Comparison of ENCODE assay signal across 18 mouse cellular contexts in genomic region chr11:28961381-28961780, GRCm38 (mm10).
"Had no signal": no experiment of that assay in that cellular context is flagged by ENCODE, and none has a peak within 500 bp of the region (broad histone marks: within the 10 kb centered on the region; RNA-seq: fewer than 3 reads in every experiment).

No protein-coding gene starts in this region.

- H3K27me3 ChIP-seq: lung, embryonic 15.5 days; megakaryocyte, embryonic 14.5 days; midbrain, embryonic 13.5 days; midbrain, embryonic 15.5 days; neural tube, embryonic 12.5 days; stomach, embryonic 15.5 days had no signal

- H3K36me3 ChIP-seq: lung, embryonic 15.5 days; midbrain, embryonic 13.5 days; midbrain, embryonic 15.5 days; neural tube, embryonic 12.5 days; stomach, embryonic 15.5 days had no signal

- H3K27ac ChIP-seq: lung, embryonic 15.5 days; macrophage; midbrain, embryonic 13.5 days; midbrain, embryonic 15.5 days; neural tube, embryonic 12.5 days; stomach, embryonic 15.5 days; stomach, postnatal 0 days had no signal

- ATAC-seq: liver, postnatal 0 days; lung, postnatal 0 days; midbrain, embryonic 13.5 days; midbrain, embryonic 15.5 days had no signal

- DNase-seq: liver, postnatal 0 days; lung, adult 2 months; lung, postnatal 14 days; lung, postnatal 36 days; right cerebral cortex, postnatal 14 days; thymus, adult 2 months; thymus, postnatal 25 days; thymus, postnatal 4 days had no signal

- H3K9ac ChIP-seq: liver, postnatal 0 days; lung, embryonic 15.5 days; midbrain, embryonic 13.5 days; midbrain, embryonic 15.5 days; neural tube, embryonic 12.5 days; stomach, embryonic 15.5 days had no signal

- H3K4me2 ChIP-seq: lung, embryonic 15.5 days; midbrain, embryonic 11.5 days; midbrain, embryonic 13.5 days; midbrain, embryonic 15.5 days; neural tube, embryonic 12.5 days; stomach, embryonic 15.5 days had no signal

- H3K4me3 ChIP-seq: lung, embryonic 15.5 days; megakaryocyte, embryonic 14.5 days; midbrain, embryonic 13.5 days; midbrain, embryonic 15.5 days; neural tube, embryonic 12.5 days; stomach, embryonic 15.5 days had no signal

- H3K9me3 ChIP-seq: lung, embryonic 15.5 days; midbrain, embryonic 15.5 days; neural tube, embryonic 12.5 days; stomach, embryonic 15.5 days had no signal

- H3K4me1 ChIP-seq: lung, embryonic 15.5 days; megakaryocyte, embryonic 14.5 days; midbrain, embryonic 13.5 days; midbrain, embryonic 15.5 days; neural tube, embryonic 12.5 days; stomach, embryonic 15.5 days had no signal
